Mouse (Mus musculus): ENCODE measurements around the gene Ak1. TPM values are rescaled to one million over a fixed set of nuclear protein-coding genes. Genes with fewer than 3 reads are reported as not detected.

Ak1 gene
- polyA plus RNA-seq, 1 experiment from 2014 or later: 31.7 TPM

GRCm38 (mm10) chr2:32644083-32644482, 22.5 kb downstream of the Ak1 start:
- no peak overlapping the region; the same call in 1 of the 2 replicates for H3K9ac ChIP-seq (replicated peaks; ENCODE audit: low read depth)
- DNase-seq (ENCODE audit: low spot score): no peak
- ATAC-seq: no peak
- no peak overlapping the region for H3K4me3 ChIP-seq (ENCODE audit: low read depth, low read length)
- WGBS: 50% methylated on average over 9 of the region's 9 CpGs
- TF ChIP-seq CTCF (IDR thresholded peaks at IDR 0.05) (no peak), EP300 (IDR thresholded peaks at IDR 0.05) (no peak)
- no peaks in the 10 kb centered on the region for H3K36me3 ChIP-seq (ENCODE audit: insufficient read depth, low read length)
- H3K27ac ChIP-seq (ENCODE audit: low read length): no peak overlapping the region
- H3K27me3 ChIP-seq (replicated peaks; ENCODE audit: insufficient read depth, low read length): no peaks in the 10 kb centered on the region
- H3K4me2 ChIP-seq (replicated peaks; ENCODE audit: low read depth, low read length): no peak overlapping the region
- peaks cover 13% of the 10 kb centered on the region; the same call in 1 of the 2 replicates for H3K4me1 ChIP-seq (ENCODE audit: insufficient read depth, low read depth, low read length)
- H3K9me3 ChIP-seq (ENCODE audit: low read length): no peaks in the 10 kb centered on the region

- WGBS: 83% methylated on average over 8 of the region's 8 CpGs
- Histone ChIP-seq H3K27me3 (replicated peaks; ENCODE audit: insufficient read depth, low read length) (no peaks in the 10 kb centered on the region), H3K27ac (ENCODE audit: low read length) (no peak overlapping the region), H3K9me3 (ENCODE audit: low read length) (no peaks in the 10 kb centered on the region), H3K4me3 (ENCODE audit: low read depth, low read length) (no peak overlapping the region), H3K4me2 (replicated peaks; ENCODE audit: low read depth, low read length) (no peak overlapping the region), H3K4me1 (ENCODE audit: insufficient read depth, low read depth, low read length) (peaks cover 13% of the 10 kb centered on the region; the same call in 1 of the 2 replicates), H3K36me3 (ENCODE audit: insufficient read depth, low read length) (no peaks in the 10 kb centered on the region), H3K9ac (replicated peaks; ENCODE audit: low read depth) (no peak overlapping the region)
- TF ChIP-seq EP300 (IDR thresholded peaks at IDR 0.05): no peak
- TF ChIP-seq CTCF (IDR thresholded peaks at IDR 0.05): no peak
- no peak for ATAC-seq
- DNase-seq (ENCODE audit: low spot score): no peak
Observed at GRCm38 (mm10) chr2:32644799-32645475, 23.4 kb downstream of the Ak1 start.

- no peaks in the 10 kb centered on the region for H3K27me3 ChIP-seq (replicated peaks; ENCODE audit: insufficient read depth, low read length)
- H3K36me3 ChIP-seq (ENCODE audit: insufficient read depth, low read length): no peaks in the 10 kb centered on the region
- H3K4me2 ChIP-seq (replicated peaks; ENCODE audit: low read depth, low read length): no peak overlapping the region
- ATAC-seq (no peak), DNase-seq (ENCODE audit: low spot score) (no peak)
- no peak overlapping the region for H3K9ac ChIP-seq (replicated peaks; ENCODE audit: low read depth)
- peak overlapping the region; percentile 91 for H3K27ac ChIP-seq (ENCODE audit: low read length)
- TF ChIP-seq EP300 (IDR thresholded peaks at IDR 0.05): no peak
- no peak; the same call in 1 of the 2 replicates for TF ChIP-seq CTCF (IDR thresholded peaks at IDR 0.05)
- H3K4me3 ChIP-seq (ENCODE audit: low read depth, low read length): no peak overlapping the region
- WGBS: 61% methylated on average over 3 of the region's 3 CpGs
- no peaks in the 10 kb centered on the region for H3K9me3 ChIP-seq (ENCODE audit: low read length)
- H3K4me1 ChIP-seq (ENCODE audit: insufficient read depth, low read depth, low read length): peaks cover 13% of the 10 kb centered on the region; the same call in 1 of the 2 replicates
Observed at GRCm38 (mm10) chr2:32645647-32646046, 24.1 kb downstream of the Ak1 start.

GRCm38 (mm10) chr2:32646379-32647056, 25.0 kb downstream of the Ak1 start, which contains the start of gene Eng:
Eng (plus strand) TSS chr2:32646595.
- WGBS: 35% methylated on average over 31 of the region's 31 CpGs
- Histone ChIP-seq H3K9me3 (ENCODE audit: low read length) (no peaks in the 10 kb centered on the region), H3K27me3 (replicated peaks; ENCODE audit: insufficient read depth, low read length) (no peaks in the 10 kb centered on the region), H3K36me3 (ENCODE audit: insufficient read depth, low read length) (no peaks in the 10 kb centered on the region), H3K4me3 (ENCODE audit: low read depth, low read length) (peak within 1 kb of the TSS; percentile 51), H3K4me2 (replicated peaks; ENCODE audit: low read depth, low read length) (peak within 1 kb of the TSS; percentile 53), H3K4me1 (ENCODE audit: insufficient read depth, low read depth, low read length) (peaks cover 13% of the 10 kb centered on the region; the same call in 1 of the 2 replicates), H3K27ac (ENCODE audit: low read length) (peak within 1 kb of the TSS; percentile 91), H3K9ac (replicated peaks; ENCODE audit: low read depth) (peak within 1 kb of the TSS; percentile 81)
- TF ChIP-seq CTCF (IDR thresholded peaks at IDR 0.05) (no peak), EP300 (IDR thresholded peaks at IDR 0.05) (peak; percentile 55; the same call in 1 of the 2 replicates)
- DNase-seq (ENCODE audit: low spot score) (peak; percentile 76), ATAC-seq (peak; percentile 89)

GRCm38 (mm10) chr2:32647366-32647765, 25.8 kb downstream of the Ak1 start:
- TF ChIP-seq CTCF (IDR thresholded peaks at IDR 0.05): no peak
- TF ChIP-seq EP300 (IDR thresholded peaks at IDR 0.05): no peak

GRCm38 (mm10) chr2:32653764-32654163, 32.2 kb downstream of the Ak1 start:
- 30% methylated on average over 7 of the region's 7 CpGs for WGBS
- no peak for DNase-seq (ENCODE audit: low spot score)
- H3K4me3 ChIP-seq (ENCODE audit: low read depth, low read length): no peak overlapping the region

More at GRCm38 (mm10) chr2:32647366-32647765, 25.8 kb downstream of the Ak1 start:
- peak; percentile 50 for DNase-seq (ENCODE audit: low spot score)
- Histone ChIP-seq H3K9me3 (ENCODE audit: low read length) (no peaks in the 10 kb centered on the region), H3K4me3 (ENCODE audit: low read depth, low read length) (peak overlapping the region; percentile 51), H3K9ac (replicated peaks; ENCODE audit: low read depth) (peak overlapping the region; percentile 81), H3K4me1 (ENCODE audit: insufficient read depth, low read depth, low read length) (peaks cover 10% of the 10 kb centered on the region; the same call in 1 of the 2 replicates), H3K36me3 (ENCODE audit: insufficient read depth, low read length) (no peaks in the 10 kb centered on the region), H3K27ac (ENCODE audit: low read length) (peak overlapping the region; percentile 91), H3K27me3 (replicated peaks; ENCODE audit: insufficient read depth, low read length) (no peaks in the 10 kb centered on the region), H3K4me2 (replicated peaks; ENCODE audit: low read depth, low read length) (peak overlapping the region; percentile 53)
- ATAC-seq: peak; percentile 2; the same call in 1 of the 2 replicates
- 61% methylated on average over 7 of the region's 7 CpGs for WGBS

More at GRCm38 (mm10) chr2:32653764-32654163, 32.2 kb downstream of the Ak1 start:
- no peak for TF ChIP-seq CTCF (IDR thresholded peaks at IDR 0.05)
- no peak for TF ChIP-seq EP300 (IDR thresholded peaks at IDR 0.05)
- H3K4me2 ChIP-seq (replicated peaks; ENCODE audit: low read depth, low read length): peak overlapping the region; percentile 22; the same call in 1 of the 2 replicates
- H3K4me1 ChIP-seq (ENCODE audit: insufficient read depth, low read depth, low read length): peaks cover 15% of the 10 kb centered on the region
- no peak for ATAC-seq
- peak overlapping the region; percentile 86 for H3K27ac ChIP-seq (ENCODE audit: low read length)
- H3K9ac ChIP-seq (replicated peaks; ENCODE audit: low read depth): no peak overlapping the region
- no peaks in the 10 kb centered on the region for H3K9me3 ChIP-seq (ENCODE audit: low read length)
- H3K36me3 ChIP-seq (ENCODE audit: insufficient read depth, low read length): no peaks in the 10 kb centered on the region
- H3K27me3 ChIP-seq (replicated peaks; ENCODE audit: insufficient read depth, low read length): no peaks in the 10 kb centered on the region
